In genomic region chr1:82304483-82304882, GRCm38 (mm10) we compare ENCODE assay signal across 17 mouse cellular contexts. TPM values are rescaled to one million over a fixed set of nuclear protein-coding genes. Genes with fewer than 3 reads are reported as not detected.
"Had no signal": no experiment of that assay in that cellular context is flagged by ENCODE, and none has a peak within 500 bp of the region (broad histone marks: within the 10 kb centered on the region; RNA-seq: fewer than 3 reads in every experiment).

No protein-coding gene starts in this region.

- H3K4me2 ChIP-seq: limb, embryonic 12.5 days; limb, embryonic 15.5 days; liver, embryonic 11.5 days; lung, embryonic 14.5 days; midbrain, embryonic 11.5 days had no signal

- H3K4me1 ChIP-seq: limb, embryonic 12.5 days; limb, embryonic 15.5 days had no signal

- H3K36me3 ChIP-seq: limb, embryonic 12.5 days; limb, embryonic 15.5 days had no signal

- H3K9ac ChIP-seq: limb, embryonic 12.5 days; limb, embryonic 15.5 days; liver, embryonic 14.5 days; liver, postnatal 0 days; lung, embryonic 14.5 days had no signal

- ATAC-seq: liver, postnatal 0 days; lung, postnatal 0 days had no signal

- H3K27ac ChIP-seq: limb, embryonic 12.5 days; limb, embryonic 15.5 days; liver, embryonic 14.5 days; macrophage had no signal

- H3K4me3 ChIP-seq: limb, embryonic 12.5 days; limb, embryonic 15.5 days had no signal

- DNase-seq: kidney, adult 18-20 months; kidney, adult 9 months; kidney, postnatal 14 days; kidney, postnatal 4 days; left cerebral cortex, postnatal 4 days; liver, postnatal 0 days; lung, embryonic 14.5 days; midbrain, embryonic 14.5 days; thymus, adult 18-20 months; thymus, postnatal 36 days had no signal

- H3K27me3 ChIP-seq: limb, embryonic 12.5 days; limb, embryonic 15.5 days had no signal

- H3K9me3 ChIP-seq: limb, embryonic 12.5 days; limb, embryonic 15.5 days had no signal

RNA-seq across cellular contexts. Expression of gene Irs1, which starts 13.3 kb away (rescaled TPM):
- polyA plus RNA-seq: macrophage had no signal
